Comparison of ENCODE assay signal across 14 mouse cellular contexts in the genomic region with DNA sequence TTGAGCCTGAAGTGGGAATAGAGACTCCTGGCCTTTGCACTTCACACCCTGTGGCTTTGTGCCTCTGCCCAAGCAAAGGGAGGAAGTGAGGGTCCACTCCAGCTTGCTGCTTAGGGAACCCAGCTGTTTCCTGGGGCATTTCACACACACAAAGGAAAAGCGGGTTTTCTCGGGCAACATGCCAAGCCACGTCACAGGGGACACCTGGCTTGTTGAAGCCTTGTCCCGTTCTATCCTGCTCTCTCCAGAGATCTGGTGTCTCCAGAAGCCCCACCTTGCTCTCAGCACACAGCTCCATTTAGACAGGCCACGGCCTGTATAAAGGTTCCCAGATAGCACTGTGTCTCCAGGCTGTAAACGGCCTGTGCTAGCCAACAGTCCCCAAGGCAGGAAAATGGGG. TPM values are rescaled to one million over a fixed set of nuclear protein-coding genes. Genes with fewer than 3 reads are reported as not detected.
DNase-seq lines count a peak whose midpoint lies in the region; ATAC-seq and TF ChIP-seq lines count a peak whose summit lies in the region.
"Had no signal": no experiment of that assay in that cellular context is flagged by ENCODE, and none has a peak within 500 bp of the region (broad histone marks: within the 10 kb centered on the region; RNA-seq: fewer than 3 reads in every experiment).

No protein-coding gene starts in this region.

- TF ChIP-seq EP300 in lung, postnatal 0 days (IDR thresholded peaks at IDR 0.05): no peak

- no peaks in the 10 kb centered on the region for H3K27me3 ChIP-seq in lung, postnatal 0 days (replicated peaks; ENCODE audit: insufficient read depth, low read length)
- H3K27me3 ChIP-seq in embryonic facial prominence, embryonic 15.5 days: no peaks in the 10 kb centered on the region
- H3K27me3 ChIP-seq in limb, embryonic 14.5 days (ENCODE audit: control insufficient read depth, insufficient read depth, low read length): no peaks in the 10 kb centered on the region
- no peaks in the 10 kb centered on the region for H3K27me3 ChIP-seq in forebrain, embryonic 11.5 days (ENCODE audit: control insufficient read depth, insufficient read depth, low read length)
- H3K27me3 ChIP-seq: heart, embryonic 12.5 days; neural tube, embryonic 15.5 days; stomach, embryonic 15.5 days had no signal

- H3K4me1 ChIP-seq in lung, postnatal 0 days (ENCODE audit: insufficient read depth, low read depth, low read length): peaks cover 14% of the 10 kb centered on the region; the same call in 1 of the 2 replicates
- peaks cover 25% of the 10 kb centered on the region for H3K4me1 ChIP-seq in embryonic facial prominence, embryonic 15.5 days
- H3K4me1 ChIP-seq in limb, embryonic 14.5 days (ENCODE audit: control insufficient read depth, insufficient read depth, low read length): peaks cover 15% of the 10 kb centered on the region
- peaks cover 3% of the 10 kb centered on the region; the same call in 1 of the 2 replicates for H3K4me1 ChIP-seq in forebrain, embryonic 11.5 days (replicated peaks; ENCODE audit: control insufficient read depth, insufficient read depth, low read length)

- H3K9ac ChIP-seq in lung, postnatal 0 days (replicated peaks; ENCODE audit: low read depth): no peak overlapping the region
- no peak overlapping the region for H3K9ac ChIP-seq in embryonic facial prominence, embryonic 15.5 days
- no peak overlapping the region for H3K9ac ChIP-seq in limb, embryonic 14.5 days (ENCODE audit: low read depth, low read length, severe bottlenecking)
- H3K9ac ChIP-seq in forebrain, embryonic 11.5 days (ENCODE audit: low read length): no peak overlapping the region
- H3K9ac ChIP-seq: heart, embryonic 12.5 days; neural tube, embryonic 15.5 days; stomach, embryonic 15.5 days had no signal

- no peak overlapping the region for H3K4me2 ChIP-seq in lung, postnatal 0 days (replicated peaks; ENCODE audit: low read depth, low read length)
- H3K4me2 ChIP-seq in embryonic facial prominence, embryonic 15.5 days (replicated peaks): no peak overlapping the region
- no peak overlapping the region for H3K4me2 ChIP-seq in limb, embryonic 14.5 days (replicated peaks; ENCODE audit: low read depth, low read length, severe bottlenecking)
- no peak overlapping the region for H3K4me2 ChIP-seq in forebrain, embryonic 11.5 days (ENCODE audit: low read depth, low read length, severe bottlenecking)
- H3K4me2 ChIP-seq: heart, embryonic 12.5 days; neural tube, embryonic 15.5 days; stomach, embryonic 15.5 days had no signal

- 36% methylated on average over 6 of the region's 6 CpGs for WGBS in lung, postnatal 0 days
- 48% methylated on average over 6 of the region's 6 CpGs for WGBS in embryonic facial prominence, embryonic 15.5 days
- 56% methylated on average over 6 of the region's 6 CpGs for WGBS in limb, embryonic 14.5 days
- 91% methylated on average over 6 of the region's 6 CpGs for WGBS in forebrain, embryonic 11.5 days

- DNase-seq in heart, adult 11 months: peak; percentile 91
- DNase-seq in heart, adult 18-20 months: no peak
- DNase-seq in lung, postnatal 14 days: peak; percentile 36
- no peak for DNase-seq in lung, postnatal 0 days (ENCODE audit: low spot score)
- DNase-seq in limb, embryonic 14.5 days (ENCODE audit: low spot score): peak; percentile 50
- DNase-seq in forebrain, embryonic 11.5 days (ENCODE audit: low spot score): no peak
- DNase-seq: liver had no signal

- no peak for TF ChIP-seq POLR2A in limb, embryonic 14.5 days (IDR thresholded peaks at IDR 0.05; ENCODE audit: borderline replicate concordance, extremely low read depth, insufficient read depth, insufficient read length)

- H3K4me3 ChIP-seq in lung, postnatal 0 days (ENCODE audit: low read depth, low read length): no peak overlapping the region
- H3K4me3 ChIP-seq in embryonic facial prominence, embryonic 15.5 days (replicated peaks): no peak overlapping the region
- no peak overlapping the region for H3K4me3 ChIP-seq in limb, embryonic 14.5 days (replicated peaks; ENCODE audit: low read length)
- H3K4me3 ChIP-seq in forebrain, embryonic 11.5 days (ENCODE audit: low read depth, low read length): no peak overlapping the region
- H3K4me3 ChIP-seq: erythroblast, embryonic 14.5 days; heart, embryonic 12.5 days; neural tube, embryonic 15.5 days; stomach, embryonic 15.5 days had no signal

- H3K9me3 ChIP-seq in lung, postnatal 0 days (ENCODE audit: low read length): no peaks in the 10 kb centered on the region
- H3K9me3 ChIP-seq in embryonic facial prominence, embryonic 15.5 days (replicated peaks): no peaks in the 10 kb centered on the region
- no peaks in the 10 kb centered on the region for H3K9me3 ChIP-seq in limb, embryonic 14.5 days (ENCODE audit: control insufficient read depth, low read length)
- no peaks in the 10 kb centered on the region for H3K9me3 ChIP-seq in forebrain, embryonic 11.5 days (ENCODE audit: control insufficient read depth, low read length)
- H3K9me3 ChIP-seq: neural tube, embryonic 15.5 days; stomach, embryonic 15.5 days had no signal

- no peaks in the 10 kb centered on the region for H3K36me3 ChIP-seq in lung, postnatal 0 days (ENCODE audit: insufficient read depth, low read length)
- H3K36me3 ChIP-seq in embryonic facial prominence, embryonic 15.5 days: no peaks in the 10 kb centered on the region
- H3K36me3 ChIP-seq in limb, embryonic 14.5 days (ENCODE audit: control insufficient read depth, insufficient read depth, low read length): no peaks in the 10 kb centered on the region
- H3K36me3 ChIP-seq in forebrain, embryonic 11.5 days (ENCODE audit: control insufficient read depth, insufficient read depth, low read length): no peaks in the 10 kb centered on the region
- H3K36me3 ChIP-seq: heart, embryonic 12.5 days; neural tube, embryonic 15.5 days; stomach, embryonic 15.5 days had no signal

- TF ChIP-seq CTCF in lung, postnatal 0 days (IDR thresholded peaks at IDR 0.05): no peak

- ATAC-seq in lung, postnatal 0 days: no peak
- 0 out of 2 replicates have a peak, but pooled peaks have one; percentile 35 for ATAC-seq in embryonic facial prominence, embryonic 15.5 days (ENCODE audit: insufficient number of reproducible peaks, low FRiP score, low TSS enrichment, low read depth)
- no peak for ATAC-seq in limb, embryonic 14.5 days (ENCODE audit: low FRiP score, low read depth)
- no peak for ATAC-seq in forebrain, embryonic 11.5 days (replicated peaks; ENCODE audit: low FRiP score)
- ATAC-seq: CD4-positive, CD25-positive, alpha-beta regulatory T cell, adult 4 months had no signal

- no peak overlapping the region for H3K27ac ChIP-seq in lung, postnatal 0 days (ENCODE audit: low read length)
- no peak overlapping the region for H3K27ac ChIP-seq in embryonic facial prominence, embryonic 15.5 days (replicated peaks)
- H3K27ac ChIP-seq in limb, embryonic 14.5 days (replicated peaks; ENCODE audit: low read depth, low read length): no peak overlapping the region
- no peak overlapping the region for H3K27ac ChIP-seq in forebrain, embryonic 11.5 days (ENCODE audit: low read depth, low read length)
- H3K27ac ChIP-seq: macrophage; neural tube, embryonic 15.5 days; stomach, embryonic 15.5 days had no signal

RNA-seq across cellular contexts. Expression of gene Paqr7, which starts 4.8 kb away (rescaled TPM):
- total RNA-seq in heart, adult 18-20 months (2021): 10 to 100 TPM; 15.5 to 15.7 TPM
- 27.5 and 33.0 TPM in 2 replicates for polyA plus RNA-seq in lung, postnatal 0 days (2015; fragmentation: Nextera tagmentation; extraction: Ambion mirVana)
- 5.7 and 7.2 TPM in 2 replicates for polyA plus RNA-seq in embryonic facial prominence, embryonic 15.5 days (2015; fragmentation: Nextera tagmentation; extraction: Ambion mirVana)
- 5.9 and 8.2 TPM in 2 replicates for polyA plus RNA-seq in limb, embryonic 14.5 days (2012; rRNA removed)
- 2.3 and 2.9 TPM in 2 replicates for polyA plus RNA-seq in limb, embryonic 14.5 days (2014; fragmentation: Nextera tagmentation; extraction: Ambion mirVana)
- 1.3 and 1.5 TPM in 2 replicates for polyA plus RNA-seq in forebrain, embryonic 11.5 days (2014; fragmentation: Nextera tagmentation; extraction: Ambion mirVana)
- polyA plus RNA-seq: erythroblast, embryonic 14.5 days had no signal

RNA-seq across cellular contexts. Expression of gene Aunip, which starts 19.1 kb away (rescaled TPM):
- under 1 TPM in 1 of 2 experiments, not detected in 1; 0.36 TPM for total RNA-seq in heart, adult 18-20 months (2021)
- polyA plus RNA-seq in lung, postnatal 0 days (2015; fragmentation: Nextera tagmentation; extraction: Ambion mirVana): 0.84 and 1.6 TPM in 2 replicates
- 8.8 and 8.9 TPM in 2 replicates for polyA plus RNA-seq in embryonic facial prominence, embryonic 15.5 days (2015; fragmentation: Nextera tagmentation; extraction: Ambion mirVana)
- 6.7 and 10.3 TPM in 2 replicates for polyA plus RNA-seq in limb, embryonic 14.5 days (2012; rRNA removed)
- 3.5 and 3.6 TPM in 2 replicates for polyA plus RNA-seq in limb, embryonic 14.5 days (2014; fragmentation: Nextera tagmentation; extraction: Ambion mirVana)
- 8.7 and 9.3 TPM in 2 replicates for polyA plus RNA-seq in forebrain, embryonic 11.5 days (2014; fragmentation: Nextera tagmentation; extraction: Ambion mirVana)

RNA-seq across cellular contexts. Expression of gene Stmn1, which starts 23.6 kb away (rescaled TPM):
- total RNA-seq in heart, adult 18-20 months (2021): 10 to 100 TPM; 21.3 to 24.5 TPM
- 260 and 357 TPM in 2 replicates for polyA plus RNA-seq in lung, postnatal 0 days (2015; fragmentation: Nextera tagmentation; extraction: Ambion mirVana)
- 1,403 and 1,438 TPM in 2 replicates for polyA plus RNA-seq in embryonic facial prominence, embryonic 15.5 days (2015; fragmentation: Nextera tagmentation; extraction: Ambion mirVana)
- 246 and 428 TPM in 2 replicates for polyA plus RNA-seq in limb, embryonic 14.5 days (2012; rRNA removed)
- polyA plus RNA-seq in limb, embryonic 14.5 days (2014; fragmentation: Nextera tagmentation; extraction: Ambion mirVana): 1,273 and 1,449 TPM in 2 replicates
- polyA plus RNA-seq in forebrain, embryonic 11.5 days (2014; fragmentation: Nextera tagmentation; extraction: Ambion mirVana): 3,131 and 3,150 TPM in 2 replicates

RNA-seq across cellular contexts. Expression of gene Mtfr1l, which starts 43.5 kb away (rescaled TPM):
- total RNA-seq in heart, adult 18-20 months (2021): 100 to 1,000 TPM; 184 to 217 TPM
- polyA plus RNA-seq in lung, postnatal 0 days (2015; fragmentation: Nextera tagmentation; extraction: Ambion mirVana): 169 and 188 TPM in 2 replicates
- 111 and 116 TPM in 2 replicates for polyA plus RNA-seq in embryonic facial prominence, embryonic 15.5 days (2015; fragmentation: Nextera tagmentation; extraction: Ambion mirVana)
- polyA plus RNA-seq in limb, embryonic 14.5 days (2012; rRNA removed): 111 and 132 TPM in 2 replicates
- 123 and 140 TPM in 2 replicates for polyA plus RNA-seq in limb, embryonic 14.5 days (2014; fragmentation: Nextera tagmentation; extraction: Ambion mirVana)
- 132 and 135 TPM in 2 replicates for polyA plus RNA-seq in forebrain, embryonic 11.5 days (2014; fragmentation: Nextera tagmentation; extraction: Ambion mirVana)

Comparison
In these comparisons a context has a peak if more than half of its experiments do, and no peak if none do; other contexts are left out.
1. DNase-seq: peak in heart, adult 11 months (single experiment), lung, postnatal 14 days (single experiment) and limb, embryonic 14.5 days (single experiment); none in heart, adult 18-20 months (0 of 2), lung, postnatal 0 days (single experiment) and forebrain, embryonic 11.5 days (single experiment).